Mouse (Mus musculus): ENCODE results near the gene 1700057G04Rik.

Gene 1700057G04Rik

GRCm38 (mm10) chr9:92309077-92309476 is at the start of gene 1700057G04Rik:
TSS of gene 1700057G04Rik (plus strand) at chr9:92309377.
- no peak for DNase-seq (ENCODE audit: low read depth, low spot score)

- no peak for DNase-seq (ENCODE audit: low read depth, low spot score)
These were observed 48.6 kb upstream of the 1700057G04Rik start for GRCm38 (mm10) chr9:92260481-92261159.

- DNase-seq (ENCODE audit: low read depth, low spot score): peak; percentile 13
These were observed 43.5 kb upstream of the 1700057G04Rik start for GRCm38 (mm10) chr9:92265719-92266118.

- no peak for DNase-seq (ENCODE audit: low read depth, low spot score)
These were observed 42.5 kb upstream of the 1700057G04Rik start for GRCm38 (mm10) chr9:92266558-92267171.

GRCm38 (mm10) chr9:92267732-92268131 is 41.4 kb upstream of the 1700057G04Rik start:
- no peak for DNase-seq (ENCODE audit: low read depth, low spot score)

GRCm38 (mm10) chr9:92269829-92270404 is 39.3 kb upstream of the 1700057G04Rik start:
- DNase-seq (ENCODE audit: low read depth, low spot score): peak; percentile 55

GRCm38 (mm10) chr9:92270927-92271326 is 38.2 kb upstream of the 1700057G04Rik start:
- DNase-seq (ENCODE audit: low read depth, low spot score): no peak

GRCm38 (mm10) chr9:92272650-92273049 is 36.5 kb upstream of the 1700057G04Rik start:
- DNase-seq (ENCODE audit: low read depth, low spot score): no peak

- no peak for DNase-seq (ENCODE audit: low read depth, low spot score)
These were observed 35.9 kb upstream of the 1700057G04Rik start for GRCm38 (mm10) chr9:92273271-92273670.

GRCm38 (mm10) chr9:92273956-92274762 is 35.0 kb upstream of the 1700057G04Rik start:
- no peak for DNase-seq (ENCODE audit: low read depth, low spot score)

- no peak for DNase-seq (ENCODE audit: low read depth, low spot score)
These were observed 33.5 kb upstream of the 1700057G04Rik start, which contains the start of gene Plscr2 for GRCm38 (mm10) chr9:92275486-92276207. TSS of gene Plscr2 (plus strand) at chr9:92275602.

GRCm38 (mm10) chr9:92276360-92276759 is 32.8 kb upstream of the 1700057G04Rik start:
- no peak for DNase-seq (ENCODE audit: low read depth, low spot score)

GRCm38 (mm10) chr9:92280048-92280447 is 29.1 kb upstream of the 1700057G04Rik start:
- DNase-seq (ENCODE audit: low read depth, low spot score): no peak

- DNase-seq (ENCODE audit: low read depth, low spot score): no peak
These were observed 26.5 kb upstream of the 1700057G04Rik start for GRCm38 (mm10) chr9:92282563-92283171.

- DNase-seq (ENCODE audit: low read depth, low spot score): no peak
These were observed 19.5 kb upstream of the 1700057G04Rik start for GRCm38 (mm10) chr9:92289675-92290074.

GRCm38 (mm10) chr9:92292169-92292568 is 17.0 kb upstream of the 1700057G04Rik start:
- DNase-seq (ENCODE audit: low read depth, low spot score): no peak

- DNase-seq (ENCODE audit: low read depth, low spot score): no peak
These were observed 16.3 kb upstream of the 1700057G04Rik start for GRCm38 (mm10) chr9:92292922-92293321.

- DNase-seq (ENCODE audit: low read depth, low spot score): no peak
These were observed 15.3 kb upstream of the 1700057G04Rik start for GRCm38 (mm10) chr9:92293560-92294548.

GRCm38 (mm10) chr9:92298288-92298687 is 10.9 kb upstream of the 1700057G04Rik start:
- no peak for DNase-seq (ENCODE audit: low read depth, low spot score)

GRCm38 (mm10) chr9:92301213-92301612 is 8.0 kb upstream of the 1700057G04Rik start:
- DNase-seq (ENCODE audit: low read depth, low spot score): no peak
